Mouse (Mus musculus) c-Kit-positive CD71-negative TER-119-negative erythroid progenitor cells, embryonic 14.5 days (primary cell): Measurements from ENCODE around the gene H2-Q7.
"Not testable (repeated sequence)": the region's sequence is repeated elsewhere in the genome, so short reads cannot be mapped to it uniquely, and the experiment has no call there.

ENCODE experiments used
- DNase-seq: peaks from one replicate; pipeline ENCODE4 v3.0.0-alpha.2; 2013; ENCODE audit warnings: low read depth

The H2-Q7 gene

GRCm38 (mm10) chr17:35435577-35435976 lies 3.4 kb upstream of the H2-Q7 start:
- DNase-seq: not testable (repeated sequence)

DNA sequence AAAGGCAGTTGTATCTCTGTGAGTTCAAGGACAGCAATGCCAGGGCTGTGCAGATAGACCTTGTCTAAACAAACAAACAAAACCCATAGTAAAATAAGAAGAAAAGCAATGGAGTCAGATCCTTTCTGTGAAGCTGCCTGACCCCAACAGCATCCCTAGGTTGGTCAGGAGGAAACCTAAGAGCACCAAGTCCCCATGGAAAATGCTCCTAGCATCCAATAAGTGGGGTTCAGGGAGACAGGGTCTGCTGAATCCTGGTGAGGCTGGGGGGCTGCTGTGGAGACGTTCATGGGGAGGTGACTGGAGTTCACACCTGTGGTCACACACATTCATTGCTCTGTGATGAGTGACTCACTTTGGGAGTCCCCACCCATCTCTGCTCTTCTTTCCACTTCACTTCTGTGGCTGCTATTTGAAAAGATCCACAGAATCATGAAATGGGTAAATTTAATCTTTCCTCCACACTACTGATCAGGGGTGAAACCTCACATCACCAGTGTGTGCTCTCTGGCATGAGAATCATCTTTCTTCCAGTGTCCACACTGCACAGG lies 1.5 kb upstream of the H2-Q7 start:
- DNase-seq: not testable (repeated sequence)

GRCm38 (mm10) chr17:35438395-35438794 lies 560 bp upstream of the H2-Q7 start:
- DNase-seq: not testable (repeated sequence)

- not testable (repeated sequence) for DNase-seq
Observed at GRCm38 (mm10) chr17:35439295-35439747, 366 bp downstream of the H2-Q7 start.

GRCm38 (mm10) chr17:35439925-35440645 lies 1.1 kb downstream of the H2-Q7 start:
- not testable (repeated sequence) for DNase-seq

DNA sequence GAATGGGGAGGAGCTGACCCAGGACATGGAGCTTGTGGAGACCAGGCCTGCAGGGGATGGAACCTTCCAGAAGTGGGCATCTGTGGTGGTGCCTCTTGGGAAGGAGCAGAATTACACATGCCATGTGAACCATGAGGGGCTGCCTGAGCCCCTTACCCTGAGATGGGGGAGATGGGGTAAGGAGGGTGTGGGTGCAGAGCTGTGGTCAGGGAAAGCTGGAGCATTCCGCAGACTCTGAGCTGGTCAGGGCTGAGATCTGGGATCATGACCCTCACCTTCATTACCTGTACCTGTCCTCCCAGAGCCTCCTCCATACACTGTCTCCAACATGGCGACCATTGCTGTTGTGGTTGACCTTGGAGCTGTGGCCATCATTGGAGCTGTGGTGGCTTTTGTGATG lies 3.4 kb downstream of the H2-Q7 start:
- DNase-seq: not testable (repeated sequence)

DNA sequence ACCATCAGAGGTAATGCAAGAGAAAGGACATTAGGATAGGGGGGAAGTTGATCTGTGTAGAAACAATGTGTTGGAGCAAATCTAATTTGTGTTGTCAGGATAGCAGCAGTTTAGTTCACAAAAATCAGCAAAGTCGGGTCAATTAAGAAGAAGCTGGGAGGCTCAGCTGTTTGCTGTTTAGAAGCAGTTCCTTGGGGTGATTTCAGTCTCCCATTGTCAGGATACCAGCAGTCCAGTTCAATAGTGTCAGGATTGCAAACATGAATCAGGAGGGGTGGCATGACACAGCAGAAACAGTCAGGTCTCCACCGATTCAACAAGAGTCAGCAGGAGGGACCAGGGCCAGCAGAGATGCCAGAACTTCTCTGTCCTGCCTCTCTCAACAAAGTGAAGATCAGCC lies 5.6 kb downstream of the H2-Q7 start:
- DNase-seq: not testable (repeated sequence)

DNA sequence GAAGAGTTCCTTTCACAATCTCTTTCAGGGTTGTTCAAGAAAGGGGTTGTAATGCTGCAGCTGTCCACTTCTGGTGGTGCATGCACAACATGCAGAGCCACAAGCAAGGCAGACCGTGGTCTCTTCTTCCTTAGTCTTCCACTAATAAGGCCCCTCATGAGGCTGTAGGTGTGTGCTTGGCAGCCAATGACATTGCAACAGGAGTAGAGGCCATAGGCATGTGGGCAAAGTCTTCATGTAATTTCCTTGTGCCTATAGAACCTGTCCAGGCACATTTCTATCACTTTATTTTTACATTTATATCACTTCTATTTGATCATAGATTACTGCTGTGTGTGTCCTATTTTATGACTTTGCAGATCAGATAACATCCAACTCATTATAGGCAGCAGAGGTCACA lies 19.3 kb downstream of the H2-Q7 start:
- not testable (repeated sequence) for DNase-seq

- not testable (repeated sequence) for DNase-seq
Observed at GRCm38 (mm10) chr17:35460513-35461341, 21.8 kb downstream of the H2-Q7 start.

DNA sequence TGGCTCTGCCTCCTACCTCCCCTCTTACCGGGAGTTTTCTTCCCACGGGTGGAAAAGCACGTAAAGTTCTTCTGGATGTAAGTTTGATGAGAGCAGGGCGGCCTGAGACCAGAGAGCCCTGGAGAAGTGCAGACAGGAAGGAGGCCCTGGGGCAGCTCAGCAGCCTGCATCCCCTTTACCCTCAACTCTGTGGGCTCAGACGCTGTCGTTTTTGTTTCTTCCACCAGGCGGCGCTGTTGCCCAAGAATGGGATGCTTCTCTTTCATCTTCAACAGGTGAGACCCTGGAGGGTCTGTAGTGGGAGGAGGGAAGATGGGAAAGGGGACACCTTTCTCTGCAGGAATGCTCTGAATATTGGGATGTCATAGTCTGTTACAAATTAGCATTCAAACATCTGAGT lies 26.7 kb downstream of the H2-Q7 start:
- not testable (repeated sequence) for DNase-seq

DNA sequence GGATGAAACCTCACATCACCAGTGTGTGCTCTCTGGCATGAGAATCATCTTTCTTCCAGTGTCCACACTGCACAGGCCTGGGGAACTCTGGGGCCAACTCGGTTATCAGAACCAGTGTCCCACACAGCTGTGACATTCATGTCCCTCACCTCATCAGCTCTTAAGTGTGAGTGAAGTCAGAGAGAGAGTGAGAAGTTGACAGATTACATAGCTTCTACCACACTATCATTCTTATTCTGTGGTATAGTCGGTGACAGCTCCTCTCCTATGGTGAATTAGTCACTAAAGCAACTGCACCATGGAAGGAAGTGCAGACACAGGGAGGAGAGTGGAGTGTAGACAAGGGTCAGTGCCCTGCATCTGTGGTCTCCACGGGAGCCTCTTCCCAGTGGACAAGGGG lies 30.0 kb downstream of the H2-Q7 start:
- not testable (repeated sequence) for DNase-seq

DNA sequence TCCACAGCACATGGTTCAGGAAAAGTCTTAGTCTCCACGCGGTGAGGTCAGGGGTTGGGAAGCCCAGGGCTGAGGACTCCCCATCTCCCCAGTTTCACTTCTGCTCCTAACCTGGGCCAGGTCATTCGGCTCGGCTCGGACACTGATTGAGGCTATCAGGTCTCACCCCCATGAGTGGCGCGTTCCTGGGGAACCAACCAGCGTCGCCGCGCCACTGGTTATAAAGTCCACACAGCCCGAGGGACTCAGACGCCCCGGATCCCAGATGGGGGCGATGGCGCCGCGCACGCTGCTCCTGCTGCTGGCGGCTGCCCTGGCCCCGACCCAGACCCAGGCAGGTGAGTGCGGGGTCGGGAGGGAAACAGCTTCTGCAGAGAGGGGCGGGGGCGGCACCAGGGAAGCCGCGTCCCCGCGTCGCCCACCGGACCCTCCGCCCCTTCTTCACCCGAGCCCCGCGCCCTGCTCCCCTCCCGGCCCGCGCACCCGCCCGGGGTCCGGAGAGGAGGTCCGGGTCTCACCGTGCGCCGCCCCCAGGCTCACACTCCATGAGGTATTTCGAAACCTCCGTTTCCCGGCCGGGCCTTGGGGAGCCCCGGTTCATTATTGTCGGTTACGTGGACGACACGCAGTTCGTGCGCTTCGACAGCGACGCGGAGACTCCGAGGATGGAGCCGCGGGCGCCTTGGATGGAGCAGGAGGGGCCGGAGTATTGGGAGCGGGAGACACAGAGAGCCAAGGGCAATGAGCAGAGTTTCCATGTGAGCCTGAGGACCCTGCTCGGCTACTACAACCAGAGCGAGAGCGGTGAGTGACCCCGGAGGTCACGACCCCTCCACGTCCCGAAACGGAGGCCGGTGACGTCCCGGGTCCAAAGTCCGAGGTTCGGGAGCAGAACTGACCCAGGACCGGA lies 31.1 kb downstream of the H2-Q7 start, which contains the start of gene H2-Q10:
H2-Q10 (plus strand) TSS at position 248 of the 910 bp plus-strand sequence.
- no peak for DNase-seq

GRCm38 (mm10) chr17:35484066-35484465 lies 45.1 kb downstream of the H2-Q7 start:
- peak; percentile 31 for DNase-seq

DNA sequence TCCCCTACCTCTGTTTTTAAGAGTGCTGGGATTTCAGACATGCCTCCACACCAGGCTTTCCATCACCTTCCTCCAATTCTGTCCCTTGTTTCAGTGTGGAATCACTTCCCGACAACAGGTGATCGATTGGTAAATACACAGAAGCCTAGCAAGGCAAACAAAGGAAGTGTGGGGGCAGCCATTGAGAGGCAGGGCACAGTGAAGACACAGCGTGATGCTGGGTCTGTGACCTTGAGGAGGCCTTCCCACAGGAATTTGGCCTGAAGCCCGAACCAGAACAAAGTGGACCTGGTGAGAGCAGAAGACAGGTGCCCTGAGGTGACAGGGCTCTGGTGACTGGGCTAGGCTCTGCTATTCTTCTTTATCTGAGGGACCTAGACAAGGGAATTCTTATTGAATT lies 46.7 kb downstream of the H2-Q7 start:
- DNase-seq: no peak

DNA sequence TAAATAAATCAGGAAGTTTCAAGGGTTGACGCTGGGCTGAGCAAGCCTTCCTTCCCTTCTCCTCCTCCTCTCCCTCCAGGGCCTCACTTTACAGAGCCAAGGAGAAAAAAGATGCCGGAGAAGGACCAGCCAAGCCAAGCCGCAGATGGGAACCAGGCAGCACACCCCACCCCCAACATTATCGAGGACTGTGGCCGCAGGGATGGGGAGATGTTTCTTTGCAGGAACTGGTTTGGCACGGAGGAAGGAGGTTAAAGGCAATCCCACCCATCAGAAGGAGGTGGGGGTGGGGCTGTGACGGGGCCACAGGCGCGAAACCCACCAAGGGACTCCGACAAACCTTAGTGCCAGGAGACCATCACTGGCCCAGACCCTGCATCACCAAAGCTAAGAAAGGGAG lies 47.8 kb downstream of the H2-Q7 start:
- DNase-seq: no peak

- DNase-seq: no peak
Observed at GRCm38 (mm10) chr17:35488041-35488440, 49.1 kb downstream of the H2-Q7 start.

DNA sequence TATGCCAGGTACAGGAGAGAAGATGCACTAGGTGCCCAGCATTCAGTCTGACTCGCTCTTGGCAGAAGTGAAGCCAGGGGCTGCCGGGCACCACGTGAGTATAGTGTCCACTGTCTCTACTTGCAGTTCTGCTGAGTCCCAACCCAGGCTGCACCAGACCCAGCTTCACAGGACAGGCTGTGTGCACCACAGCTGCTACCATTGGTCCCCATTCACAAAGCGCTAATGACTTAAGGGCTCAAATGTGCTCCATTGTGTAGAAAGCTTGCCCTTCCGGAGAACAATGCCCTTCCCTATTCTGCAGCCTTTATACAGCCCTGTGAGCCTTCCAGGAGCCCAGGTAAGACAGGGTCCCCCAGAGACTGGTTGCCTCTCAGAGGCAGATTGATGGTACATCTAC lies 51.4 kb downstream of the H2-Q7 start:
- no peak for DNase-seq
